Mouse (Mus musculus) retina, embryonic 14.5 days (tissue): ENCODE measurements around the gene Olfr1393.
A peak's percentile ranks its signal among the peaks of the same experiment; 100 is the strongest.
"Not testable (repeated sequence)": the region's sequence is repeated elsewhere in the genome, so short reads cannot be mapped to it uniquely, and the experiment has no call there.

Experiments used
- DNase-seq: peaks from one replicate; pipeline ENCODE4 v3.0.0-alpha.2; 2015; ENCODE audit warnings: low spot score

The Olfr1393 gene

DNA sequence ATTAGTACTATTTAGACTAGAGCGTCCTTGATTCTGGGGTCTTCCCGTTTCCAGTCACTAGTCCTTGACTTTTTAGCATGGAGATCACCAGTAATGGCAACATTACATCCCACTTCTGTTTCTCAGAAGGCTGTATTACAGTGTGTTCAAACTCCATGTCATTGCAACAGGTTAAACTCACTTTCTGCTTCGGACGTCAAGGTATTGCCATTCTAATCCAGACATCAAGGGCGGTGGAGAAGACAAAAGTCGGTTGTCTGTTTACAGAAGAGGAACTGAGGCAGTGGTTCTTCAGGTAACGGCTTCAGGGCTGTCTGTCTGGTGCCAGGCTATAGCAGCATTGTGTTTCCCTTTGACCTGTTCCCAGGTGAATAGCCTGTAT is 26.7 kb upstream of the Olfr1393 start:
- no peak for DNase-seq

DNA sequence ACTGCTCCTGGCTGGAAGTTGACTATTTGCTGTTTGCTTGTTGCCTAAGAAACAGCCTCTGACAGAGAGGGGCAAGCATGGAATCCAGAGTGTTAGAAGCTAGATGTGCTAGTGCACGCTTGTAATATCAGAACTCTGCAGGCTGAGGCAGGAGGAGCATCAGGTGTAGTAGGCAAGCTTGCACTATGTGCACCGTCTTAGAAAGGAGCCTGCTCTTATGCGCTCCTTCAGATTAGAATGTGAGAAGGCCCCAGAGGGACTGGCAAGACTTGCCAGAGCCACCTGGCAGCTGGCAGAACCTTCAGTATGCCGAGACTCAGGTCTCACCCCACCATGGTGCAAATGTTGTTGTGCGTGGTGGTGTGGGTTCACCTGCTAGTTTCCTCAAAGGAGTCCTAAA is 26.1 kb upstream of the Olfr1393 start:
- DNase-seq = no peak

DNA sequence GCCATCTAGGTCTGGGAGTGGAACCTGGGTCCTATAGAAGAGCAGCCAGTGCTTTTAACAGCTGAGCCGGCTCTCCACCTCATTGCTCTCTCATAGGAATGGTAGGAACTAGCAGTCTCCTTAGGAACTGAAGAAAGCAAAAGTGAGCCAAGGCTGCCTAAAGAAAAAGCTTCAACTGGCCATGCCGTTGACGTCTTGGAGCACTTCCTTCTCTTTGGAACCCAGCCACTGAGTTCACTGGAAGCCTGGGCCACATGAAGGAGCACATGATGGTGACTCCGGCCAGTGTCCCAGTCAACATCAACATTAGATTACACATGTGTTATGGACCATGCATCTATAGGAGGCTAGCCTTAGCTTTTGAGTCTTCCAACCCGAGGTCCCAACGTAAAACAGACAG is 25.1 kb upstream of the Olfr1393 start:
- DNase-seq = no peak

DNA sequence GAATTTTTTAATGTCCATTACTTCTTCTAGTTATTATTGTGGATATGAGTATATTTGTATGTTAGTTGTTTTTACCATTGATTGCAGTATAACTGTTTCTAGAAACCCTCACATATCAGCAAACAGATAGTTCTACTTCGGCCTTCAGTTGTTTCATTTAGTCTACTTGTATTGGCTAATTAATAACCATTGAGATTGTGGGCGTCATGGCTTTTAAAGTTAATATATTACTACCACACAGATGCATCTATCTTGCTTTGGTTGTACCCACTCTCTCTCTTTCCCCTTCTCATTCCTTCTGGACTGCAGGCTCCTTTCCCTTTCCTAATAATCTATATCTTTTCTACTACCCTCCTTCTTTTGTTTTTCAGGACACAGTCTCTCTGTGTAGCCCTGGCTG is 18.8 kb upstream of the Olfr1393 start:
- DNase-seq = no peak

DNA sequence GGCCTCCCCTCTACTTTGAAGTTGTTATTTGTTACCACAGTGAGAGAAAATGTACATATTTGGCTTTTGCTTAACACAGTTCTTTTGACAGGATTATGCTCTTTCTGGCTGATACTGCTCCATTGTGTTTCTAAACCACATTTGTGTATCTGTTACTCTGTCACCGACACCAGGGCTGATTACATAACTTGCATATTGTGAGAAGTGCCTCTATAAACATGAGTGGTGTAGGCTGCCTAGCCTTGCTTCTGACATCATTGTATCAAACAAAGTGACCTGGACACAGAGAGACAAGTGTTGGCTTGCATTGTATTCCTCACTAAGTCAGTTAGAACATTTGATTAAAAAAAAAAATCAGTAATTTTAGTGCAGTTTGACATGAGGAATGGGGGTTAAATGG is 18.3 kb upstream of the Olfr1393 start:
- no peak for DNase-seq

DNA sequence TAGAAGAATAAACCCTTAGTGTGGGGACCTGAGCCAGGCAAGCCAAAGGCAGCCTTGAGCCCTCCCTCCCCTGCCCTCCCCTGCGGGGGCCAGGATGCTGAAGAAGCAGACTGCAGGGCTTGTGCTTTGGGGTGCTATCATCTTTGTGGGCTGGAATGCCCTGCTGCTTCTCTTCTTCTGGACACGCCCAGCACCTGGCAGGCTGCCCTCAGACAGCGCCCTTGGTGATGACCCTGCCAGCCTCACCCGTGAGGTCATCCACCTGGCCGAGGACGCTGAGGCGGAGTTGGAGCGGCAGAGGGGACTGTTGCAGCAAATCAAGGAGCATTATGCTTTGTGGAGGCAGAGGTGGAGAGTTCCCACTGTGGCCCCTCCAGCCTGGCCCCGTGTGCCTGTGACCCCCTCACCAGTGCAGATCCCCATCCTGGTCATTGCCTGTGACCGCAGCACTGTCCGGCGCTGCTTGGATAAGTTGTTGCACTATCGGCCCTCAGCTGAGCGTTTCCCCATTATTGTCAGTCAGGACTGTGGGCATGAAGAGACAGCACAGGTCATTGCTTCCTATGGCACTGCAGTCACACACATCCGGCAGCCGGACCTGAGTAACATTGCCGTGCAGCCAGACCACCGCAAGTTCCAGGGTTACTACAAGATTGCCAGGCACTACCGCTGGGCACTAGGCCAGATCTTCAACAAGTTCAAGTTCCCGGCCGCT is 17.3 kb upstream of the Olfr1393 start:
- no peak for DNase-seq

DNA sequence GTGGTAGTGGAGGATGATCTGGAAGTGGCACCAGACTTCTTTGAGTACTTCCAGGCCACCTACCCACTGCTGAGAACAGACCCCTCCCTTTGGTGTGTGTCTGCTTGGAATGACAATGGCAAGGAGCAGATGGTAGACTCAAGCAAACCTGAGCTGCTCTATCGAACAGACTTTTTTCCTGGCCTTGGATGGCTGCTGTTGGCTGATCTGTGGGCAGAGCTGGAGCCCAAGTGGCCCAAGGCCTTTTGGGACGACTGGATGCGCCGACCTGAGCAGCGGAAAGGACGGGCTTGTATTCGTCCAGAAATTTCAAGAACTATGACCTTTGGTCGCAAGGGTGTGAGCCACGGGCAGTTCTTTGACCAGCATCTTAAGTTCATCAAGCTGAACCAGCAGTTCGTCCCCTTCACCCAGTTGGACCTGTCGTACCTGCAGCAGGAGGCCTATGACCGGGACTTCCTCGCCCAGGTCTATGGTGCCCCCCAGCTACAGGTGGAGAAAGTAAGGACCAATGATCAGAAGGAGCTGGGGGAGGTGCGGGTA is 16.7 kb upstream of the Olfr1393 start:
- DNase-seq = no peak

DNA sequence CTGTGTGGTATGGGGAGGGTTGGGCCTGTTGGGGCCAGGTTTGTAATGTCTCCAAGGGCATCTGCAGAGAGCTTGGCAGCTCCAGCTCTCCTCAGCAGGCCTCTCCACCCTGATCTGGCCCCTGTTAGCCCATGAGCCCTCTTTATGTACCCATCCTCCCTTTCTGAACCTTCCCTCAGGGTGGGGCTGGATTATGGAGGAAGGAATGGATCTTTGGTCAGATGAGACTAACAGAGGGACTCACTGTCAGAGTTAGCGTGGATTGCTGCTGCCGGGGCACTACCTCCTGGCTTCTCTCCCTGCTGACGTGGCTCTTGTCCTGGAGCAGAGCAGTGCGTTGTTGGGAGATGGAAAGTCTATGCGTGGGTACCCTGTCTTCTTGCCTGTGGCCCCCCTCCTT is 15.8 kb upstream of the Olfr1393 start:
- no peak for DNase-seq

DNA sequence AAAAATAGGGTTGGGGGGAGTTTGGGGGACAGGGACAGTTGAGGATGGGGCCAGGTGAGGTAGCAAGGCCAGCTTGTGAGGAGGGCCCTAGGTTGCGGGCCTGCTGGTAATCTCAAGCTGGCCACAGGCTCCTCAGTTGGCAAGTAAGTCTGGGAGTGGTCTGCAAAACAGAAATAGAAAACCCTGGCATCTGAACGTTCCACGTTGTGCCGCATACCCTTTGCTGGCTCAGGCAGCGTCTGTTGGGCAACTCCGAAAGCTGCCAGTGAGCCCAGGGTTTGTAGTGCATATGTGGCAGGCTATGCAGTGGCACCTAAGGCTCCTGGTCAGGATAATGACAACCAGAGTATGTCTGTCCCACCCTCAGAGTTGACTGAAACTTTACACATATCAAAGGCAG is 15.0 kb upstream of the Olfr1393 start:
- no peak for DNase-seq

DNA sequence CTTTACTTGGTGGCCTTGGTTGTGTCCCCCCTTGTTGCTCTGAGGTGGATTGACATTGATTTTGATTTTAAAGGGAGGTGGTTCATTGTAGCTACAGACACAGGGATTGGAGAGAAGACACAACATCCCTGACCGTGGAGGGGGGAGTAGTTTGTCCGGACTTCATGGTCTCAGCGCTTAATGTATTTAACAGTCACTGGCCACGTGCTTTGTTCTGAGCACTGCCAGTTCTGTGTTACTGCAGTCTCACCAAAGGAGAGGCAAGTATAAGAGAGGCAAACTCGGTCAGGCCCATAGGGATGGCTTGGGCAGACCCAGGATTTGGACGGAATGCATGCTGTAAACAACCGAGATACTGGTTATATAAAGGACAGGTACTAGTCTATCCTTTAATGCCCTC is 14.0 kb upstream of the Olfr1393 start:
- no peak for DNase-seq

DNA sequence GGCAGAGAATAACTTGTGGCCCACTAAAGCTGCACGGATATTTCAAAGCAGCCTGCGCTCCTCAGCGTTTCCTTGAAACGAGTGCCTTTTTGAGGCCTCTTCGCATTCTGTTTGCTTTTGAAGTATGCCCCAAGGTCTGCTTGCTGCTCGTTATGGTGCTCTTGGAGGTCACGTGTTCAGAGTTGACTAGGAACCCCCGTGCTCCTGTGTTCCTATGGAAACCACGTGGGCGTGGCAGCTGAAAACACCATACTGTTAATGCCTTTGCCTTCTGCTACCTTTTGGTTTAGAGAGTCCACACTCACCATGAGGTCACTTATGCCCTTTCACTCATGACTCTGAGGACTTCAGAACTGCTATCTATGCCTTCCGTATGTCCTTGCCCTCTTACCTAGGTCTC is 13.5 kb upstream of the Olfr1393 start:
- DNase-seq = no peak

DNA sequence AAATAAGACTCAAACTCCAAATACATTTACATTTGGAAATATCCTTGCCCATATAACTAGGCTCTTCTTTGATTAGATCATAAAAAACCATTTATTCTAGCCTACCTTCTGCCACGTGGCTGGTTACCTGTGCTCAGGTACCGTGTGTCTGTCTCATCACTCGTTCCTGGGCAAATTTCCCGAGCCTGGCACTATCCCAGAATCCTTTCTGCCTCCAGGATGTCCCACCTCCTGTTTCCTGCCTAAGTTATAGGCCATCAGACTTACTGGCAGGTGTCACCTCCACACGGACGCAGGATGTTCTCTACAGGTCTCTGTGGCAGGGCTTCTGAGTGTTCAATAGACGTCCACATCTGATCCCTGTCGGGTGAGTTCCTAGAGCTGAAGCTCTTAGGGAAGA is 13.0 kb upstream of the Olfr1393 start:
- DNase-seq = no peak

DNA sequence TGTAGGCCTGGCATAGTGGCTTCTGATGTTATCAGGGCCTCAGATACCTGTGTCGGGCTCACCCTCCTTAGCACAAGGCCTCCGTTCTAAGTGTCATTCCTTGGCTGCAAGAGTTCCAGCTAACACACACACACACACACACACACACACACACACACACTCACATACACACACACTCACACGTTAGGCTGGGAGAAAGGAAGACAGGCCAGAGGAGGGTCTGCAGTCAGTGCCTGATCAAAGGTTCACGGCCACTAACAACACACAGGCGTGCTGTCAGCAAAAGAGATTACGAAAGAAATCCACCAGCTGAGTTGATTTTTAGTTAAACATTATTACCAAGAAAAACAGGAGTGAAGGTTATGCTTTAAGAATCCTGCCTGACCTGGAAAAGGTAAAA is 11.4 kb upstream of the Olfr1393 start:
- no peak for DNase-seq

DNA sequence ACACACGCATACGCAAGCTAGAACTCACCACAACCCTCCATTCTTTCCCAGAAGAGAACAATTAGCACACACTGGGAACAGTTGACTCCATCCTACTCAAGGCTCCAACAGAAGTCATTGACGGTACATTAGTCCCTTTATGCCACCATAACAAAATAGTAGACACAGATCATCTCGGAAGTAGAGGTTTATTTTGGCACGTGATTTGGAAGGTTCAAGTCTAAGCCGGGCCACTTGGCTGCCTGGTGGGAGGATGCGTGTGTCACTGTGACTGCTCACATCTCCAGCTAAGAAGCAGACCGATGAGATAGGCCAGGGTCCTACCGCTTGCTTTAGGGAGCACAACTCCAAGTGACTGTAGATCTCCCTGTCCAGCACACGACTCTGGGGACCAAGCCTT is 10.8 kb upstream of the Olfr1393 start:
- no peak for DNase-seq

DNA sequence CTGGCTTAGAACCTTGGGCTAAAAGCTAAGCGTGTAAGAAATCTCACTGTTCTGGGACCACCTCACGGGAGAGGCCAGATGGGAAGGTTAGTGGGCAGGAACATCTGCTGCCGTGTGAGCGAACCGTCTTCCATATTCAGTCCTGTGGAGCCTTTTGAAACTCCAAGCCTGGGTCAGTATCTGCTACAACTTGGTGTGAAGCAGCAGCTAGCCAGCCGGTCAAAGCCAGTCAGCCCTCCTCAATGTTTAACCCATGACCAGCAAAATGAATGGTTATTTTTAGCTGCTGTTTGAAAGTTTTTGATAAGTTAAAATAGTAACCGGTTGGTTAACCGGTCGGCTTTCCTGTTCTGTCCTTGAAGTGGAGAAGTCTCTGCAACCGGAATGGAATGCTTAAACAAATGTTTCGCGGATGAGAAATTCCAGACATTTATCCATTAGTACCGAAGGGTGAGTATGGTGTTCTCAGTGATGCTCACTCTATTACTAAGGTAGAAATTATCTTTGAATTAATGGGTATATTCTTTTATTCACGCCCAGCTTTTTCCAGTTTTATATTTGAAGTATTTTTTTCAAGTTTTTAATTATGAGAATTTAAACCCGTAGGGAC is 10.0 kb upstream of the Olfr1393 start:
- peak; percentile 9 for DNase-seq

DNA sequence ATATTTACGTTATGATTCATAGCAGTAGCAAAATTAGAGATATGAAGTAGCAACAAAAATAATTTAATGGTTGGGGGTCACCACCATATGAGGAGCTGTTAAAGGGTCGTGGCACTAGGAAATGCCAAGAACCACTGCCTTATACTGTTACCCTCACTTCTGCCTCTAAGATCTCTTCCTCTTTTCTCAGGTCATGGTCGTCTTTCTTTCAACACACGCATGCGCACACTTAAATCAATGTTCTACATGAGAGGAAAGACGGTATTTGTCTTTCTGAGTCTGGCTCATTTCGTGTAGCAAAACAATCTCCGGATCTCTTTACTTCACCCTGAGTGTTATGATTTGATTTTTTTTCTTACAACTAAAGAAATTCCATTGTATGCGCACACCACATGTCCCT is 8.3 kb upstream of the Olfr1393 start:
- DNase-seq = no peak

DNA sequence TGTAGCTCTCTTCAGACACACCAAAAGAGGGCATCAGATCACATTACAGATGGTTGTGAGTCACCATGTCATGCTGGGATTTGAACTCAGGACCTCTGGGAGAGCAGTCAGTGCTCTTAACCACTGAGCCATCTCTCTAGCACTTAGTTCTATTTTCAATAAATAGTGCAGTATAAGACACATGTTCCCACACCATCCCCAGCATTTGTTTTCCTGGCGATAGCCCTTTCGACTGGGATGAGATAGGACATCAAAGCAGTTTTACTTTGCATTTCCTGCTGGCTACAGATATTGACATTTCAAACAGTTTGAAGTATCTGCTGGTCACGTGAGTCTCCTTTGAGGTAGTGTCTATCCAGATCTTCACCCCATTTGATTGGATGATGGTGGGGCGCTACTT is 7.7 kb upstream of the Olfr1393 start:
- no peak for DNase-seq

DNA sequence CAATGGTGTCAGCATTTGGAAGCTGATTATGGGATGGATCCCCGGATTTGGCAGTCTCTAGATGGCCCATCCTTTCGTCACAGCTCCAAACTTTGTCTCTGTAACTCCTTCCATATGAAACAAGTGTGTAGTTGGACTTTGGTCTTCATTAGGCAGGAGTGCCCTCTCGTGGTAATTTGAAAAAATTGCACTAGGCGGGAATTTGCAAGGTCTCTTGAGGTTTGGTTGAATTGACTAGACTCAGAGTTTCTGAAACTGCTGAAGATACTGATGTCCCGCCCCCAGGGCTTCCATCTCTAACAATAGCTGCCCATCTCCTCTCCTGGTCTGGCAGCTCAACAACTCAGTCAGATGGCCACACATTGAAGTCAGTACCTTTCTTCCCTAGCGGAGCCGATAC is 6.8 kb upstream of the Olfr1393 start:
- peak; percentile 86 for DNase-seq

DNA sequence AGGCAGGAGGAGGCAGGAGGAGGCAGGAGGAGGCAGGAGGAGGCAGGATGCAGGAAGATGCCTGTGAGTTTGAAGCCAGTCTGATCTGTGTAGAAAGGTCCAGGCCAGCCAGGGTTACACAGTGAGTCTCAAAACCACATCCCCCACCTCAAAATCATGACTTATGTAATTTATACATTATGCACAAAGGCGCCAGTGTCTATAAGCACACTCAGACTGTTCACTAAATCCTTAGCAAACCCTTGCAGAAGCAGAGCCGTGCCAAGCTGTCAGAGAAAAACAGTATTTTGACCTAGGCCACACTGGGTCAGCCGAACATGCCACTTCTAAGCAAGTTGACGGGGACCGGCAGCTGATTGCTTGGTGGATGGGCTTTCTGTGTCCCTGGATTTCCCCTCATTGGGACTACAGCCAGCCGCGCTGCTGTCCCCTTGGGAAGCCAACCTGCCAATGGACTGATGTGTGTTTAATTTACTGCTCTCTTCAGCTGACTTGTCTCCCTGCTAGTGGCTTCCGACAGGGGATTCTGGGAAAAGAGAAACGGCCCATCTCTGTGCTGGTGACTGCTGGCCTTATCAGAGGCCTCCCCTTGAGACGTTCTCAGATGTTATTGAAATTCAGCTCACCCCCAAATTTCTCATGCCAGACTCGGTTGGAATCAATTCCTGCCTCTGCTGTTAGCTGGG is 4.1 kb upstream of the Olfr1393 start:
- no peak for DNase-seq

DNA sequence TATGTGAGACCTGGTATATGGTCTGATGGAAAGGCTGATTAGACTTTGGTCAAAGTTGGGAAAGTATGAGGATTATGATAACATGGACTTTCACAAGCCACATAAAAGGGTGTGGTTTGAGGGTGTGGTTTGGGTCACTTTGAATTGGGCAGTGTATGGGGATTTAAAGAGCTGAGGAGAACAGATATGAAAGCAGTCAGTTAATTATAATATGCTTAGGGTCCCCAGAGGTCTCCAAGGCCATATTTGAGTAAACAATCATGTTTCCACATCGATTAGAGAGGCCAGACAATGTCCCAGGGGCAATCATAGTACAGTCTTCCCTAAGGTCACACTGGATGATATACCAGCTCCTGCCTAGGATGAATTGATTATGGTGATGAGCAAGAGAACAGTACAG is 6.9 kb downstream of the Olfr1393 start, which contains the start of gene Olfr1392:
Gene Olfr1392 (plus strand): TSS at position 301 of the 400 bp plus-strand sequence.
- DNase-seq = not testable (repeated sequence)

DNA sequence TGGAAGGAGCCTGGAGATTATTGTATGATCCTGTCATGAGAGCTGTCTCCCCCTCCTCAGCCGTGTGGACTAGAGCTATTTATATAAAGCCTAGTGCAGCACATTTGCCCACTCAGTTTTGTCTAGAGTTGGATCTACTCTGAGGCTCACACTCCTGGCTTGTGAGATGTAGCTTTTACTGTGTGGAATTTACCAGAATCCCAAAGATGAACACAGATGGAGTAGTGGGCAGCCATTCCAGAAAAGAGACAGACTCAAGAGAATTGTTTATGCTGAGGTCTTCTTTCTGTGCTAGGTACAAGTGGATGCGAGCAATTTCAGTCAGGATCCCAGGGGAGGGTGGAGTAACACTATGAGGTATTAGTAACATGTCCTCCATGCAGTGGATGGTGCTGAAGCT is 9.1 kb downstream of the Olfr1393 start:
- DNase-seq = no peak

DNA sequence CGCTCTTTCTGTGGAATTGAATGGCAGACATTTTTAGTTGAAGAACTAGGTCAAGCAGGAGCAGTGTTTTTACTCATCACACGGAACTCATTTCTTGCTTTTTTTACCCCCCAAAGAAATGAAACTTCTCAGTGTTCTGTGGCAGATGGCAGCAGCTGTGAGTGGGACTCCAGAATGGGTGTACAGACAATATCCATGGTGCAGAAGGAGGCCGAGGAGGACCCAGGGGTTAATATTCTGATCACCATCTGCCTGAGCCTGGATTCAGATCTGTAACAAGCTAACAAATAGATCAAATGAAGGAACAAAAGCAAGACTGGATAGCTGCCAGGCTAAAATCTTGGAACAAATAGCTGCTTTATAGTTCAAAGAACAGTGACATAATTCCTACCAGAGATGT is 14.7 kb downstream of the Olfr1393 start:
- no peak for DNase-seq

DNA sequence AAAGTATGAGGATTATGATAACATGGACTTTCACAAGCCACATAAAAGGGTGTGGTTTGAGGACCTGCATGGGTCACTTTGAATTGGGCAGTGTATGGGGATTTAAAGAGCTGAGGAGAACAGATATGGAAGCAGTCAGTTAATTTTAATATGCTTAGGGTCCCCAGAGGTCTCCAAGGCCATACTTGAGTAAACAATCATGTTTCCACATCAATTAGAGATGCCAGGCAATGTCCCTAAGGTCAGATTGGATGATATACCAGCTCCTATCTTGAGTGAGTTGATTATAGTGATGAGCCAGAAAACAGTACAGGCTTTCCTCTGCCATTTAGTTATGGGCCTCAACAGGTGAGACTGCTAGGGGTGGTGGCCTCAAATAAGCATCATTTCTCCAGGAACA is 26.3 kb downstream of the Olfr1393 start, which contains the start of gene Olfr10:
Gene Olfr10 (plus strand): TSS at position 301 of the 400 bp plus-strand sequence.
- DNase-seq = no peak
